Mouse (Mus musculus): Measurements from ENCODE around the gene Fam163b. TPM values are rescaled to one million over a fixed set of nuclear protein-coding genes. Genes with fewer than 3 reads are reported as not detected.

The Fam163b gene
- total RNA-seq, 2 experiments from 2014 or later: 119 to 162 TPM

GRCm38 (mm10) chr2:27088700-27089099 lies 53.6 kb downstream of the Fam163b start:
- DNase-seq (ENCODE audit: extremely low spot score in 1 of 2, low spot score in 1 of 2): no peak

- DNase-seq (ENCODE audit: extremely low spot score in 1 of 2, low spot score in 1 of 2): no peak
Measured at GRCm38 (mm10) chr2:27088071-27088644, 54.1 kb downstream of the Fam163b start.

- DNase-seq (ENCODE audit: extremely low spot score in 1 of 2, low spot score in 1 of 2): no peak
Measured at GRCm38 (mm10) chr2:27087581-27087980, 54.7 kb downstream of the Fam163b start.

GRCm38 (mm10) chr2:27086483-27087010 lies 55.7 kb downstream of the Fam163b start:
- no peak for DNase-seq (ENCODE audit: extremely low spot score in 1 of 2, low spot score in 1 of 2)

GRCm38 (mm10) chr2:27085801-27086200 lies 56.5 kb downstream of the Fam163b start:
- DNase-seq (ENCODE audit: extremely low spot score in 1 of 2, low spot score in 1 of 2): no peak

GRCm38 (mm10) chr2:27084963-27085362 lies 57.3 kb downstream of the Fam163b start:
- DNase-seq (ENCODE audit: extremely low spot score in 1 of 2, low spot score in 1 of 2): no peak

- DNase-seq (ENCODE audit: extremely low spot score in 1 of 2, low spot score in 1 of 2): no peak
Measured at GRCm38 (mm10) chr2:27083761-27084475, 58.4 kb downstream of the Fam163b start.

- no peak for DNase-seq (ENCODE audit: extremely low spot score in 1 of 2, low spot score in 1 of 2)
Measured at GRCm38 (mm10) chr2:27079649-27080048, 62.6 kb downstream of the Fam163b start.

- DNase-seq (ENCODE audit: extremely low spot score in 1 of 2, low spot score in 1 of 2): peak in 1 of 2 experiments; percentile 52
Measured at GRCm38 (mm10) chr2:27079152-27079584, 63.1 kb downstream of the Fam163b start, which contains the start of gene Adamtsl2. Adamtsl2 (plus strand) TSS chr2:27079379.

- DNase-seq (ENCODE audit: extremely low spot score in 1 of 2, low spot score in 1 of 2): no peak
Measured at GRCm38 (mm10) chr2:27078312-27078711, 64.0 kb downstream of the Fam163b start.

GRCm38 (mm10) chr2:27077655-27078244 lies 64.5 kb downstream of the Fam163b start:
- DNase-seq (ENCODE audit: extremely low spot score in 1 of 2, low spot score in 1 of 2): no peak

GRCm38 (mm10) chr2:27075485-27075884 lies 66.8 kb downstream of the Fam163b start:
- no peak for DNase-seq (ENCODE audit: extremely low spot score in 1 of 2, low spot score in 1 of 2)

- DNase-seq (ENCODE audit: extremely low spot score in 1 of 2, low spot score in 1 of 2): no peak
Measured at GRCm38 (mm10) chr2:27074804-27075203, 67.5 kb downstream of the Fam163b start.

GRCm38 (mm10) chr2:27073407-27073806 lies 68.9 kb downstream of the Fam163b start:
- no peak for DNase-seq (ENCODE audit: extremely low spot score in 1 of 2, low spot score in 1 of 2)

GRCm38 (mm10) chr2:27071978-27072377 lies 70.3 kb downstream of the Fam163b start, which contains the start of gene Mymk:
Mymk (minus strand) TSS chr2:27072179.
- no peak for DNase-seq (ENCODE audit: extremely low spot score in 1 of 2, low spot score in 1 of 2)

- peak; percentile 59 to 84 for DNase-seq (ENCODE audit: extremely low spot score in 1 of 2, low spot score in 1 of 2)
Measured at GRCm38 (mm10) chr2:27071137-27071536, 71.2 kb downstream of the Fam163b start.

GRCm38 (mm10) chr2:27070247-27070813 lies 72.0 kb downstream of the Fam163b start:
- DNase-seq (ENCODE audit: extremely low spot score in 1 of 2, low spot score in 1 of 2): no peak

- DNase-seq (ENCODE audit: extremely low spot score in 1 of 2, low spot score in 1 of 2): no peak
Measured at GRCm38 (mm10) chr2:27069646-27070045, 72.6 kb downstream of the Fam163b start.

- no peak for DNase-seq (ENCODE audit: extremely low spot score in 1 of 2, low spot score in 1 of 2)
Measured at GRCm38 (mm10) chr2:27067996-27068395, 74.3 kb downstream of the Fam163b start.

GRCm38 (mm10) chr2:27067124-27067523 lies 75.2 kb downstream of the Fam163b start:
- DNase-seq (ENCODE audit: extremely low spot score in 1 of 2, low spot score in 1 of 2): no peak
